Mouse (Mus musculus) CH12.LX (cell line): ENCODE measurements around the gene Clec4b2. TPM values are rescaled to one million over a fixed set of nuclear protein-coding genes. Genes with fewer than 3 reads are reported as not detected.

Source experiments
- DNase-seq: peaks from one replicate; pipeline ENCODE4 v3.0.0-alpha.2; 2013; ENCODE audit errors: extremely low read depth
- H3K27ac ChIP-seq: 2 replicates; pipeline ENCODE4 v1.5.1; 2012; ENCODE audit warnings: low read depth, mild to moderate bottlenecking, control low read depth, moderate library complexity; ENCODE audit not compliant: insufficient read depth
- H3K27me3 ChIP-seq: replicated peaks from 2 replicates; pipeline ENCODE3; 2012; ENCODE audit warnings: inconsistent platforms
- H3K36me3 ChIP-seq, 2 experiments: replicated peaks in 1 of 2; 2 replicates each; pipeline versions ENCODE3 to v1.6.1; 2012; ENCODE audit warnings: inconsistent platforms in 1 of 2, low read length in 1 of 2, mild to moderate bottlenecking in 1 of 2, mixed read lengths in 1 of 2, moderate library complexity in 1 of 2; ENCODE audit not compliant: control insufficient read depth in 1 of 2, insufficient read depth in 1 of 2
- H3K4me1 ChIP-seq, 2 experiments: 2 replicates each; pipeline ENCODE4 v1.6.1; 2012; ENCODE audit warnings: inconsistent platforms in 1 of 2, moderate library complexity in 1 of 2; ENCODE audit not compliant: insufficient read depth in 2 of 2, control insufficient read depth in 1 of 2
- H3K4me2 ChIP-seq: 2 replicates; pipeline ENCODE4 v1.6.1; 2012; ENCODE audit warnings: low read depth, mild to moderate bottlenecking, control low read depth; ENCODE audit not compliant: poor library complexity, insufficient read depth, severe bottlenecking
- H3K4me3 ChIP-seq, 3 experiments: fragments of 150-350 bp in 1 of 3; sonication (generic) in 1 of 3; replicated peaks in 1 of 3; 2 replicates each; pipeline versions ENCODE3 to v1.5.1; 2011 to 2012; ENCODE audit warnings: low read depth in 2 of 3, low read length in 2 of 3, mild to moderate bottlenecking in 2 of 3, moderate library complexity in 2 of 3, control low read depth in 1 of 3, improper control_type of control experiment in 1 of 3, inconsistent platforms in 1 of 3, mixed read lengths in 1 of 3; ENCODE audit not compliant: poor library complexity in 1 of 3
- H3K79me2 ChIP-seq: replicated peaks from 2 replicates; pipeline ENCODE4 v1.6.1; 2012; ENCODE audit warnings: mild to moderate bottlenecking, moderate library complexity; ENCODE audit not compliant: control insufficient read depth, poor library complexity, insufficient read depth, severe bottlenecking; ENCODE audit errors: extremely low read depth
- H3K9ac ChIP-seq: 2 replicates; pipeline ENCODE4 v1.6.1; 2012; ENCODE audit warnings: low read depth, mild to moderate bottlenecking, control low read depth, moderate library complexity; ENCODE audit not compliant: insufficient read depth
- H3K9me3 ChIP-seq: replicated peaks from 2 replicates; pipeline ENCODE3; 2012; ENCODE audit warnings: low read length, inconsistent platforms, mixed read lengths
- CHD1 ChIP-seq: IDR thresholded peaks from 2 replicates; pipeline ENCODE4 v1.6.1; 2012; ENCODE audit warnings: low read depth, low read length, improper control_type of control experiment, inconsistent platforms
- CHD2 ChIP-seq: IDR thresholded peaks from 2 replicates; pipeline ENCODE4 v1.6.1; 2011; ENCODE audit warnings: low read length, improper control_type of control experiment
- E2F4 ChIP-seq: IDR thresholded peaks from 2 replicates; pipeline ENCODE4 v1.6.1; 2011; ENCODE audit warnings: low read depth, low read length, improper control_type of control experiment; ENCODE audit not compliant: insufficient replicate concordance
- EP300 ChIP-seq: IDR thresholded peaks from 2 replicates; pipeline ENCODE4 v1.6.1; 2011; ENCODE audit warnings: low read length, improper control_type of control experiment
- GABPA ChIP-seq: IDR thresholded peaks from 2 replicates; pipeline ENCODE4 v1.6.1; 2012; ENCODE audit warnings: low read depth, low read length, improper control_type of control experiment, inconsistent platforms; ENCODE audit not compliant: insufficient replicate concordance
- HCFC1 ChIP-seq: IDR thresholded peaks from 2 replicates; pipeline ENCODE4 v1.6.1; 2012; ENCODE audit warnings: low read depth, mild to moderate bottlenecking, inconsistent platforms, low read length, improper control_type of control experiment
- KAT2A ChIP-seq: IDR thresholded peaks from 2 replicates; pipeline ENCODE4 v1.6.1; 2012; ENCODE audit warnings: low read length, improper control_type of control experiment, inconsistent platforms; ENCODE audit not compliant: insufficient replicate concordance
- MAX ChIP-seq: IDR thresholded peaks from 2 replicates; pipeline ENCODE4 v1.6.1; 2011; ENCODE audit warnings: low read length, improper control_type of control experiment
- MEF2A ChIP-seq: IDR thresholded peaks from 2 replicates; pipeline ENCODE4 v1.6.1; 2014; ENCODE audit warnings: low read depth, mild to moderate bottlenecking, inconsistent platforms, low read length, improper control_type of control experiment, borderline replicate concordance
- PAX5 ChIP-seq: IDR thresholded peaks from 2 replicates; pipeline ENCODE4 v1.6.1; 2012; ENCODE audit warnings: low read length, inconsistent platforms, mixed read lengths
- POLR2A ChIP-seq: IDR thresholded peaks from 2 replicates; pipeline ENCODE4 v1.6.1; 2011; ENCODE audit warnings: low read depth, mild to moderate bottlenecking, improper control_type of control experiment, low read length
- RAD21 ChIP-seq: IDR thresholded peaks from 2 replicates; pipeline ENCODE4 v1.6.1; 2011; ENCODE audit warnings: low read depth, mild to moderate bottlenecking, low read length, improper control_type of control experiment, moderate library complexity
- RCOR1 ChIP-seq: conservative IDR thresholded peaks from 2 replicates; pipeline ENCODE4 v1.6.1; 2012; ENCODE audit warnings: low read depth, mild to moderate bottlenecking, inconsistent platforms, low read length, improper control_type of control experiment
- SIN3A ChIP-seq: IDR thresholded peaks from 2 replicates; pipeline ENCODE4 v1.6.1; 2012; ENCODE audit warnings: low read length, improper control_type of control experiment, inconsistent platforms
- SMC3 ChIP-seq: IDR thresholded peaks from 2 replicates; pipeline ENCODE4 v1.6.1; 2011; ENCODE audit warnings: low read depth, low read length, improper control_type of control experiment
- TBP ChIP-seq: conservative IDR thresholded peaks from 2 replicates; pipeline ENCODE4 v1.6.1; 2011; ENCODE audit warnings: low read depth, low read length, improper control_type of control experiment
- USF2 ChIP-seq: conservative IDR thresholded peaks from 2 replicates; pipeline ENCODE4 v1.6.1; 2011; ENCODE audit warnings: low read depth, low read length, improper control_type of control experiment
- ZKSCAN1 ChIP-seq: IDR thresholded peaks from 2 replicates; pipeline ENCODE4 v1.6.1; 2012; ENCODE audit warnings: low read depth, inconsistent platforms, low read length, improper control_type of control experiment, borderline replicate concordance
- dilution Hi-C: fragments of 300-500 bp; cut with MboI; formaldehyde crosslinking; loops from 2 replicates; pipeline ENCODE4 v1.14.3; 2020; ENCODE audit warnings: low sequenced_read_pairs; ENCODE audit not compliant: extremely low pct_unique_long_range_greater_than_20kb, extremely low pct_ligation_motif_present
- in situ Hi-C: fragments of 300-500 bp; cut with MboI; formaldehyde crosslinking; loops from 3 replicates; pipeline ENCODE4 v1.14.3; 2019; ENCODE audit warnings: low sequenced_read_pairs, low pct_ligation_motif_present, low pct_unique_long_range_greater_than_20kb, mixed read lengths
- polyA plus RNA-seq: library from polyadenylated mRNA; unstranded; fragments of >175 nt; gene quantifications from 2 replicates; pipeline ENCODE4 v1.2.1, GENCODE M21; 2012; ENCODE audit warnings: low read depth; ENCODE audit not compliant: insufficient read length
- total RNA-seq, 2 experiments: library from RNA; depleted of rRNA; stranded (reverse); fragments of 300-350 nt in 1 of 2; fragments of >200 nt in 1 of 2; gene quantifications; 2 replicates each; pipeline ENCODE4 v1.2.3; 2012 to 2014

Clec4b2 gene
- total and polyA plus RNA-seq, 3 experiments = not detected

GRCm38 (mm10) chr6:123211726-123212125 is 39.0 kb downstream of the Clec4b2 start (continued):
- TF ChIP-seq EP300 = no peak
- no peak for TF ChIP-seq PAX5
- no peak for TF ChIP-seq E2F4

- DNase-seq = peak; percentile 22
- in situ Hi-C loops (no loop called here), dilution Hi-C loops (no loop called here)
- Histone ChIP-seq H3K4me1 (peaks cover 0 to 6% of the 10 kb centered on the region in 2 experiments; a peak in 2 of 4 replicates), H3K27me3 (no peaks in the 10 kb centered on the region), H3K27ac (no peak overlapping the region), H3K9me3 (no peaks in the 10 kb centered on the region), H3K4me2 (no peak overlapping the region), H3K79me2 (no peaks in the 10 kb centered on the region), H3K9ac (no peak overlapping the region), H3K36me3 (no peaks in the 10 kb centered on the region), H3K4me3 (no peak overlapping the region)
- TF ChIP-seq GABPA (no peak), SMC3 (no peak), E2F4 (no peak), EP300 (peak; percentile 70; the same call in 1 of the 2 replicates), SIN3A (no peak)
Observed at GRCm38 (mm10) chr6:123227519-123228166, 55.0 kb downstream of the Clec4b2 start.

GRCm38 (mm10) chr6:123229644-123230043 is 57.0 kb downstream of the Clec4b2 start, which contains the start of gene Clec4n:
Clec4n (plus strand) TSS chr6:123229843.
- Histone ChIP-seq H3K79me2 (no peaks in the 10 kb centered on the region), H3K9me3 (no peaks in the 10 kb centered on the region), H3K27ac (no peak within 1 kb of the TSS), H3K9ac (no peak within 1 kb of the TSS), H3K36me3 (no peaks in the 10 kb centered on the region), H3K4me1 (peaks cover 0 to 6% of the 10 kb centered on the region in 2 experiments; a peak in 2 of 4 replicates), H3K27me3 (no peaks in the 10 kb centered on the region)
- DNase-seq = no peak
- no peak for TF ChIP-seq CHD1
- no peak for TF ChIP-seq RCOR1
- no peak for TF ChIP-seq MEF2A
- TF ChIP-seq CHD2 = no peak
- TF ChIP-seq POLR2A = no peak
- TF ChIP-seq USF2 = no peak
- TF ChIP-seq GABPA = no peak
- TF ChIP-seq TBP = no peak
- no peak for TF ChIP-seq HCFC1
- TF ChIP-seq ZKSCAN1 = no peak
- TF ChIP-seq RAD21 = no peak
- TF ChIP-seq KAT2A = no peak
- no peak for TF ChIP-seq MAX
- TF ChIP-seq, all 38 proteins: peak for 0
- in situ Hi-C loops (no loop called here), dilution Hi-C loops (no loop called here)
- no peak within 1 kb of the TSS for H3K4me2 ChIP-seq
- no peak within 1 kb of the TSS for H3K4me3 ChIP-seq
